Mouse (Mus musculus): ENCODE data around the gene Ccnd2.

Gene Ccnd2

GRCm38 (mm10) chr6:127152106-127152951, at the start of gene Ccnd2:
Ccnd2 (minus strand) TSS chr6:127152193.
- WGBS, result 2% methylated on average over 39 of the region's 40 CpGs

- WGBS, result 94% methylated on average over 2 of the region's 2 CpGs
Measured at GRCm38 (mm10) chr6:127196985-127197384, 45.0 kb upstream of the Ccnd2 start.

GRCm38 (mm10) chr6:127181296-127181695, 29.3 kb upstream of the Ccnd2 start:
- 44% methylated on average over 12 of the region's 12 CpGs for WGBS

- WGBS, result 51% methylated on average over 12 of the region's 12 CpGs
Measured at GRCm38 (mm10) chr6:127179056-127179759, 27.2 kb upstream of the Ccnd2 start.

- WGBS, result 82% methylated on average over 7 of the region's 7 CpGs
Measured at GRCm38 (mm10) chr6:127177962-127178361, 26.0 kb upstream of the Ccnd2 start.

- 63% methylated on average over 4 of the region's 4 CpGs for WGBS
Measured at GRCm38 (mm10) chr6:127177441-127177840, 25.4 kb upstream of the Ccnd2 start.

GRCm38 (mm10) chr6:127172461-127172860, 20.5 kb upstream of the Ccnd2 start:
- 91% methylated on average over 11 of the region's 11 CpGs for WGBS

GRCm38 (mm10) chr6:127170734-127171133, 18.7 kb upstream of the Ccnd2 start:
- WGBS, result 55% methylated on average over 8 of the region's 8 CpGs

GRCm38 (mm10) chr6:127165663-127166062, 13.7 kb upstream of the Ccnd2 start:
- 71% methylated on average over 4 of the region's 4 CpGs for WGBS

GRCm38 (mm10) chr6:127162842-127163241, 10.8 kb upstream of the Ccnd2 start:
- WGBS, result 40% methylated on average over 6 of the region's 6 CpGs

- WGBS, result 50% methylated on average over 1 of the region's 1 CpGs
Measured at GRCm38 (mm10) chr6:127157321-127157720, 5.3 kb upstream of the Ccnd2 start.

- WGBS, result 6% methylated on average over 15 of the region's 15 CpGs
Measured at GRCm38 (mm10) chr6:127155468-127155867, 3.5 kb upstream of the Ccnd2 start.

GRCm38 (mm10) chr6:127154708-127155268, 2.8 kb upstream of the Ccnd2 start:
- WGBS, result 2% methylated on average over 28 of the region's 34 CpGs

- WGBS, result 3% methylated on average over 30 of the region's 30 CpGs
Measured at GRCm38 (mm10) chr6:127153972-127154707, 2.1 kb upstream of the Ccnd2 start.

- under 1% methylated on average over 28 of the region's 28 CpGs for WGBS
Measured at GRCm38 (mm10) chr6:127153296-127153800, 1.4 kb upstream of the Ccnd2 start.

GRCm38 (mm10) chr6:127151565-127152105, 358 bp downstream of the Ccnd2 start:
- under 1% methylated on average over 29 of the region's 29 CpGs for WGBS

- WGBS, result under 1% methylated on average over 34 of the region's 34 CpGs
Measured at GRCm38 (mm10) chr6:127150663-127151564, 1.1 kb downstream of the Ccnd2 start.

- WGBS, result under 1% methylated on average over 38 of the region's 38 CpGs
Measured at GRCm38 (mm10) chr6:127149944-127150662, 1.9 kb downstream of the Ccnd2 start.

GRCm38 (mm10) chr6:127149303-127149943, 2.6 kb downstream of the Ccnd2 start:
- 1% methylated on average over 30 of the region's 30 CpGs for WGBS

Measured in cerebral cortex, adult 2 months (tissue).